Mouse (Mus musculus) liver, adult 2 months (tissue): ENCODE measurements around the gene Alpk1. TPM values are rescaled to one million over a fixed set of nuclear protein-coding genes. Genes with fewer than 3 reads are reported as not detected.

ENCODE experiments used
- DNase-seq: peaks from one replicate; pipeline ENCODE4 v3.0.0-alpha.2; 2011; ENCODE audit warnings: low read depth, low spot score; ENCODE audit errors: extremely low read depth
- H3K27ac ChIP-seq: fragments of 200-500 bp; replicated peaks from 2 replicates; pipeline ENCODE4 v1.5.1; 2012; ENCODE audit warnings: low read depth, mild to moderate bottlenecking, control low read depth, inconsistent platforms, low read length; ENCODE audit not compliant: insufficient read depth
- H3K27me3 ChIP-seq: fragments of 200-500 bp; 2 replicates; pipeline ENCODE4 v1.6.1; 2012; ENCODE audit warnings: mild to moderate bottlenecking, moderate library complexity, low read length, inconsistent platforms; ENCODE audit not compliant: control insufficient read depth, insufficient read depth
- H3K36me3 ChIP-seq: fragments of 200-500 bp; 2 replicates; pipeline ENCODE4 v1.6.1; 2012; ENCODE audit warnings: low read length, inconsistent platforms; ENCODE audit not compliant: control insufficient read depth, insufficient read depth
- H3K4me1 ChIP-seq: fragments of 200-500 bp; 2 replicates; pipeline ENCODE4 v1.6.1; 2011; ENCODE audit warnings: low read length; ENCODE audit not compliant: control insufficient read depth, insufficient read depth
- H3K4me3 ChIP-seq: fragments of 200-500 bp; 2 replicates; pipeline ENCODE4 v1.5.1; 2011; ENCODE audit warnings: low read depth, mild to moderate bottlenecking, control low read depth, low read length, moderate library complexity; ENCODE audit not compliant: insufficient read depth
- H3K79me2 ChIP-seq: fragments of 200-500 bp; 2 replicates; pipeline ENCODE4 v1.6.1; 2012; ENCODE audit warnings: inconsistent platforms, mild to moderate bottlenecking, low read length, moderate library complexity; ENCODE audit not compliant: control insufficient read depth, insufficient read depth
- H3K9ac ChIP-seq: fragments of 200-500 bp; 2 replicates; pipeline ENCODE4 v1.6.1; 2012; ENCODE audit warnings: low read depth, mild to moderate bottlenecking, control low read depth, inconsistent platforms, low read length
- CTCF ChIP-seq: fragments of 200-500 bp; IDR thresholded peaks from 2 replicates; pipeline ENCODE4 v1.5.1; 2011; ENCODE audit warnings: low read depth, low read length, control low read depth
- POLR2A ChIP-seq: fragments of 200-500 bp; IDR thresholded peaks from 2 replicates; pipeline ENCODE4 v1.6.1; 2011; ENCODE audit warnings: low read length, control low read depth; ENCODE audit not compliant: insufficient read depth; ENCODE audit errors: extremely low read depth
- WGBS: fragments of 180-500 bp; shearing (Covaris S2); methylation state at CpG from one replicate; pipeline ENCODE4 v1.1.7; 2018; 5-methylcytosine and 5-hydroxymethylcytosine counted together
- polyA plus RNA-seq: library from polyadenylated mRNA; depleted of rRNA; stranded (reverse); fragments of >200 nt; gene quantifications from 2 replicates; pipeline ENCODE4 v1.2.3, GENCODE M21; 2012
- total RNA-seq: library from RNA; depleted of rRNA; stranded (reverse); fragments of >200 nt; gene quantifications from 2 replicates; pipeline ENCODE4 v1.2.3, GENCODE M21; 2014

Gene Alpk1
- total and polyA plus RNA-seq, 2 experiments: 0.39 to 1.9 TPM

DNA sequence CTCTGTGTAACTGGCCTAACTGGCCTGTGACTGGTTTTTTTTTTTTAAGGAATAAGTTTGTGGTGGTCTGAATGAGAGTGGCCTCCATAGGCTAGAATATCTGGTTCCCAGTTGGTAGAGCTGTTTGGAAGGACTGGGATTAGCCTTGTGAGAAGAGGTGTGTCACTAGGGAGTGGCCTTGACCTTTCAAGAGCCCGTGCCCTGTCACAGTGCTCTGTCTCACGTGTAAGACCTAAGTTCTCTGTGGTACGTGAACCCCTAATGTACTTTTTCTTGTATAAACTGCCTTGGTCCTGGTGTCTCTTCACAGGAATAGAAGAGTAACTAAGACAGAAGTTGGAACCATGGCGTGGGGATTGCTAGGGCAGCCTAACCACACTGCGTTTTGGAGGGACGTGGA is 25.7 kb upstream of the Alpk1 start:
- H3K27me3 ChIP-seq: no peaks in the 10 kb centered on the region
- DNase-seq: no peak
- peaks cover 4% of the 10 kb centered on the region for H3K4me1 ChIP-seq
- no peak overlapping the region for H3K4me3 ChIP-seq
- peaks cover 9% of the 10 kb centered on the region; the same call in 1 of the 2 replicates for H3K36me3 ChIP-seq
- H3K27ac ChIP-seq: no peak overlapping the region
- no peaks in the 10 kb centered on the region for H3K79me2 ChIP-seq
- TF ChIP-seq POLR2A: no peak
- TF ChIP-seq CTCF: no peak
- H3K9ac ChIP-seq: no peak overlapping the region
- WGBS: 89% methylated on average over 6 of the region's 6 CpGs

DNA sequence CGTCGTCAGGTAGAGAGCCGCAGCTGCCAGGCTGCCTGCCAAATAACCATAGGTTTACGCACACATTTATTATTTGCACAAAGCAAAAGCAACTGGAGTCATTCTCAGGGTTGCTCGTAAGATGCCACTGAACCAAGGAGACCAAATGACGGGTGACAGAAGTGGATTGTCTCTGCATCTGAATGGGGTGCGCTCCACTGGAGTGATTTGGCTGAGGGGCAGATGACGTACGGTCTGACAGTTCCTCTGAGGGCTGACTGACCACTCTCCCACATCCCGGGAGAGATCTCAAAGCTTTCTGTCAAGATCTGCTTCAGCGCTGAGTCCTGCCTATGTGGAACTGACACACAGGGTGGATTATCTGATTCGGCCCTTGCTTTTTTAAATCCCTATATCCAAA is 24.7 kb upstream of the Alpk1 start:
- no peak overlapping the region for H3K4me3 ChIP-seq
- TF ChIP-seq CTCF: no peak
- TF ChIP-seq POLR2A: no peak

DNA sequence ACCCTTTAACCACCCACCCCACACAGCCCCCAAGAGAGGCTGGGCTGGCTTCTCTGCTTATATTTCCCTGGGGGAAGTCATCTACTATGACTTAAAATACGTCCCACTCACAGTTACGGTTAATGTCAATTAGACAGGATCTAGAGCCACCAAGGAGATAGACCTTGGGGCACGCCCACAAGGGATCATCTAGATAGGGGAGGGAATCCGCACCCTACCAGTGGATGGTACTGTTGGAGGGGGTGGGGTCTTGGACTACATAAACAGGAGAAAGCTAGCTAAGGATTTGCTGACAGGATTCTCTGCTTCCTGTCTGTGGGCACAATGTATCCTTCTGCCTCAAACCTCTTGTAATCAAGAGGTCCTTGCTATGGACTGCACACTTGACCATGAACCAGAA is 24.1 kb upstream of the Alpk1 start:
- Histone ChIP-seq H3K79me2 (no peaks in the 10 kb centered on the region), H3K27ac (no peak overlapping the region), H3K4me1 (peaks cover 4% of the 10 kb centered on the region), H3K4me3 (no peak overlapping the region), H3K9ac (no peak overlapping the region), H3K36me3 (peaks cover 6% of the 10 kb centered on the region; the same call in 1 of the 2 replicates), H3K27me3 (no peaks in the 10 kb centered on the region)
- TF ChIP-seq CTCF: no peak
- no peak for TF ChIP-seq POLR2A
- no peak for DNase-seq
- WGBS: 89% methylated on average over 4 of the region's 4 CpGs

More for the DNA sequence above, 24.7 kb upstream of the Alpk1 start:
- no peaks in the 10 kb centered on the region for H3K79me2 ChIP-seq
- no peak for DNase-seq
- H3K27ac ChIP-seq: no peak overlapping the region
- peaks cover 4% of the 10 kb centered on the region for H3K4me1 ChIP-seq
- WGBS: 93% methylated on average over 12 of the region's 12 CpGs
- H3K27me3 ChIP-seq: no peaks in the 10 kb centered on the region
- H3K36me3 ChIP-seq: peaks cover 6% of the 10 kb centered on the region; the same call in 1 of the 2 replicates
- H3K9ac ChIP-seq: no peak overlapping the region

DNA sequence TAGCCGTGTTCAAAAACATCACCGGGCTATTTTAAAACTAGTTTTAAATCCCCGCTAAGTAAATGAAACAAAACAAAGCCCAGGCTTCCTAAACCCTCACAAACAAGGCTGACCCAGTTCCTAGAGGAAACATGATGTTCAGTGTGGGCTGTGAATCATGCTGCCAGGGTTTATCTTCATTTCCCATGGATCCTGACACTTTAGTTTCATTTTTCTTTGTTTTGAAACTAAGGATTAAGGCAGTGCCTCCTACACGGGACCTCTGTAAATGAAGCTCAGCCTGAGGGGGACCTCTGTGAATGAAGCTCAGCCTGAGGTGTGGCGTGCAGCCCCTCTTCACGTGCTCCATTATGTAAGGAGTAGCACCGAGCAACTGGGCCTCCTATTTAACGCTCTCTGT is 22.5 kb upstream of the Alpk1 start:
- DNase-seq: no peak
- no peaks in the 10 kb centered on the region for H3K27me3 ChIP-seq
- no peaks in the 10 kb centered on the region for H3K79me2 ChIP-seq
- WGBS: 49% methylated on average over 8 of the region's 8 CpGs
- TF ChIP-seq CTCF (no peak), POLR2A (no peak)
- no peaks in the 10 kb centered on the region for H3K4me1 ChIP-seq
- peak overlapping the region; percentile 28; the same call in 1 of the 2 replicates for H3K27ac ChIP-seq
- H3K36me3 ChIP-seq: peaks cover 3% of the 10 kb centered on the region; the same call in 1 of the 2 replicates
- peak overlapping the region; percentile 10; the same call in 1 of the 2 replicates for H3K4me3 ChIP-seq
- no peak overlapping the region; the same call in 1 of the 2 replicates for H3K9ac ChIP-seq

DNA sequence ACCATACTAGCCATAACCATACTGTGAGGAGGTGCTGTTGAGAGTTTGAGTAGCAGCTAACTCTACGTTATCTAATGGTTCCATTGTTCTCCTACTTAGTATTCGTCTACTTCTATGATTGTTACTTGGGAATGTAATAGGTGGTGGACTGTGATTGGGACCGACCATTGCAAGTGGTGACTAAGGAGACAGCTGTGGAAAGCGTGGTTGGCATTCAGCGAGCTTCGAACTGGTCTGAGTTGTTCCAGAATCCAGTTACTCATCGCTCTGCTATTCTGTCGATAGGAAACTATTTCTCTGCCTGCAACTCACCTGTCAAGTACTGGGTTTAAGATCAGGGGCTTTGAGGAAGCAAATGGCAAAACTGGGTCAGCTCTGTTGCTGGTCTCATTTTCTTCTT is 20.8 kb upstream of the Alpk1 start:
- peaks cover 6% of the 10 kb centered on the region; the same call in 1 of the 2 replicates for H3K36me3 ChIP-seq
- H3K4me1 ChIP-seq: no peaks in the 10 kb centered on the region
- no peak overlapping the region for H3K4me3 ChIP-seq
- no peak overlapping the region for H3K9ac ChIP-seq
- H3K79me2 ChIP-seq: no peaks in the 10 kb centered on the region
- H3K27ac ChIP-seq: no peak overlapping the region
- 95% methylated on average over 8 of the region's 8 CpGs for WGBS
- DNase-seq: no peak
- no peaks in the 10 kb centered on the region for H3K27me3 ChIP-seq
- TF ChIP-seq POLR2A: no peak
- no peak for TF ChIP-seq CTCF

DNA sequence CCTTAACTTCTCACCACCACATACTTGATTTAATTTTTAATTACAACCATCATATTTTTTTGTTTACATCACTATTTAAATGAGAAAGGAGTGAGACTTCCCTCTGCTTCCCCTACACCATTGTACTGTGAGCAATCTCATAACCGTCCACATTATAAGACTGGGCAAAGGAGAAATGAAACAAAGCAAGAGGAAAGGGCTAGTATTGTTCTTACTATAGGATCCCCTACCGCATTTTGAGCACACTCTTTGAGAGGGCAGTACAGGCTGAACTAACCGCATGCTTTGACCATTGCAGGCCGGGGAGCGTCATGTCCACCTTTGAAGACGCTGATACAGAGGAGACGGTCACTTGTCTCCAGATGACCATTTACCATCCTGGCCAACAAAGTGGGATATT is 15.9 kb upstream of the Alpk1 start:
- no peak for DNase-seq
- H3K4me3 ChIP-seq: no peak overlapping the region
- peaks cover 1% of the 10 kb centered on the region; the same call in 1 of the 2 replicates for H3K79me2 ChIP-seq
- peaks cover 2% of the 10 kb centered on the region; the same call in 1 of the 2 replicates for H3K4me1 ChIP-seq
- no peak overlapping the region for H3K27ac ChIP-seq
- no peak overlapping the region for H3K9ac ChIP-seq
- 92% methylated on average over 7 of the region's 7 CpGs for WGBS
- H3K27me3 ChIP-seq: no peaks in the 10 kb centered on the region
- H3K36me3 ChIP-seq: peaks cover 6% of the 10 kb centered on the region; the same call in 1 of the 2 replicates
- TF ChIP-seq POLR2A: no peak
- TF ChIP-seq CTCF: no peak
